Mouse (Mus musculus): Measurements from ENCODE around the gene Sapcd1.

DNA sequence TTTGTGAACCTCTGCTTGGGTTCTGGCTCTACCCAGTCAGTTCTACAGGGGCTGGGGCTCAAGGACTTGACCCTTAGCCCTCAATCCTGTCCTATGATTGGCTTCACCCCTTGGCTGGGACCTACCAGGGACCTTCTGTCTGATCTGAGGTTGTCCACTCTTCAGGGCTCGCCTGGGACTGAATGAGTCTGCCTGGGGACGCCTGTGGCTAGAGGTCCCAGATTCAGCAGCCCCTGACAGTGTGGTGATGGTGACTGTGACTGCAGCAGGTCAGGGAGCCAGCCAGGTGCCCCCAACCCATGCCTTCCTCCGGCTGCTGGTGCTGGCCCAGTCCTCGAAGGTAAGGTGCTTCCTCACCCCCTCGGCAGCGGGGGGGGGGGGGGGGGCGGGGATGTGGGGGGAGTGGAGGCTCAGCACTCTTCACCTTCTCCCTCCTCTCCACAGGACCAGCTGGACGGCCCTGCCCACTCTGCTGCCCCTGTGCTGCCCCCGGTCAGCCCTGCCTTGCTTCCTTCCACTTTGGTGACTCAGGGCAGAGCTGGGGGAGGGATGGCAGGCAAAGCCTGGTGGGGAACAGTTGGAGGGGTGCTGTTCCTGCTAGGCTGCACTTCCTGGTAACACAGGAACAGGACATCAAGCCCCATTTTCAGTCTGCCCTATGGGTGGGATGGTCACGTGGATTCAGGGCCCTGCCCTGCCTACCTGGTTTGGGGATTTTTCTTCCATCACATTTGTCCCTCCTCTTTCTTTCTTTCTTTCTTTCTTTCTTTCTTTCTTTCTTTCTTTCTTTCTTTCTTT is 2.9 kb downstream of the Sapcd1 start:
- TF ChIP-seq CTCF (IDR thresholded peaks at IDR 0.05; ENCODE audit: borderline replicate concordance, insufficient read depth, low read length) (no peak), POLR2A (IDR thresholded peaks at IDR 0.05; ENCODE audit: low read depth, low read length) (no peak)
